Mouse (Mus musculus) layer of hippocampus, postnatal 36 days (tissue): ENCODE results near the gene Uqcr11. TPM values are rescaled to one million over a fixed set of nuclear protein-coding genes. Genes with fewer than 3 reads are reported as not detected.

Experiments
- DNase-seq, 2 experiments: peaks; one replicate each; pipeline ENCODE4 v3.0.0; 2022
- microRNA-seq, 2 experiments: library from miRNA; unstranded; fragments of <30 nt; microRNA quantifications; one replicate each; pipeline ENCODE4 v1.2.0; 2021
- total RNA-seq, 2 experiments: library from RNA; stranded (reverse); gene quantifications; 2 replicates each; pipeline ENCODE4 v1.2.3; 2021

The Uqcr11 gene
- total RNA-seq, 2 experiments from 2014 or later, result 443 to 467 TPM

GRCm38 (mm10) chr10:80376160-80376559 lies 30.5 kb downstream of the Uqcr11 start:
- DNase-seq, result peak; percentile 87

DNA sequence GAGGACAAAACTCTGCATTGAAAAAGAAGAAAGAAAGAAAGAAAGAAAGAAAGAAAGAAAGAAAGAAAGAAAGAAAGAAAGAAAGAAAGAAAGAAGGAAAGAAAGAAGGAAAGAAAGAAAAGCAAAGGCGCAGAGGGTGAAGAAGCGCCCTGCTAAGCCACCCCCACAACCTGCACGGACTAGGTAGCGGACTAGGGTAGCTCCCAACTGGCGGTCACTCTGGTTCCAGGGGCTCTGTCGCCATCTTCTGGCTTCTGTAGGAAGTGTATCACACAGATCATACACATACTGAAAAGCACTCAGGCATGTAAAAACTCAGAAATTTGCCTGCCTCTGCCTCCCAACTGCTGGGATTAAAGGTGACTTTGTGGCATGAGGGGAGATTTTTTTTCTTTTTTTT lies 32.6 kb downstream of the Uqcr11 start:
- peak; percentile 64 to 71 for DNase-seq

GRCm38 (mm10) chr10:80372706-80373105 lies 33.9 kb downstream of the Uqcr11 start:
- DNase-seq, result no peak

GRCm38 (mm10) chr10:80371983-80372382 lies 34.6 kb downstream of the Uqcr11 start:
- DNase-seq, result no peak

DNA sequence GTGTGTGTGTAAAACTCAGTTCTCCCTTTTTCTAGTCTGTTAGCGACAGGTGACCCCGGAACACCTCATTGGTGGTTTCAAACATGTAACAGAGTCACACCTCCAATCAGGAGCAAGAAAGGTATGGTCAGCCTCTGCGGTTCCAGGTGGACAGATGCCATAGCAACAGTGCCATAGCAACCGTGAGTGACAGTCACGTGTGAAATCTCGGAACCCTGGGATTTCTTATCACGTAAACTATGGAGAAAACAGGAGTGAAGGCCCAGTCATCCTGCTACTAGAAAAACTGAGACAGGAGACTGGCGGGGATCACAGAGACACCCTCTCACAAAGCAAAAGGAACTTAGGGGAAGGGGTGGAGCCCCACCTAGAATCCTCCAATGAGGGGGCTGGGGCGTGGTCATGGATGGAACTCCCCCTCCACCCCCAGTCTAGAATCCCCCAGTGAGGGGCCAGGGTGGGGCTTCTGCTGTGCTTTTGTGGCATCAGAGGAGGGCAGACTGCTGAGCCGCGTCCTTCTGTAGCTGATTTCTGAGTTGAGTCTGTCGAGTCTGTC lies 35.1 kb downstream of the Uqcr11 start:
- no peak for DNase-seq

DNA sequence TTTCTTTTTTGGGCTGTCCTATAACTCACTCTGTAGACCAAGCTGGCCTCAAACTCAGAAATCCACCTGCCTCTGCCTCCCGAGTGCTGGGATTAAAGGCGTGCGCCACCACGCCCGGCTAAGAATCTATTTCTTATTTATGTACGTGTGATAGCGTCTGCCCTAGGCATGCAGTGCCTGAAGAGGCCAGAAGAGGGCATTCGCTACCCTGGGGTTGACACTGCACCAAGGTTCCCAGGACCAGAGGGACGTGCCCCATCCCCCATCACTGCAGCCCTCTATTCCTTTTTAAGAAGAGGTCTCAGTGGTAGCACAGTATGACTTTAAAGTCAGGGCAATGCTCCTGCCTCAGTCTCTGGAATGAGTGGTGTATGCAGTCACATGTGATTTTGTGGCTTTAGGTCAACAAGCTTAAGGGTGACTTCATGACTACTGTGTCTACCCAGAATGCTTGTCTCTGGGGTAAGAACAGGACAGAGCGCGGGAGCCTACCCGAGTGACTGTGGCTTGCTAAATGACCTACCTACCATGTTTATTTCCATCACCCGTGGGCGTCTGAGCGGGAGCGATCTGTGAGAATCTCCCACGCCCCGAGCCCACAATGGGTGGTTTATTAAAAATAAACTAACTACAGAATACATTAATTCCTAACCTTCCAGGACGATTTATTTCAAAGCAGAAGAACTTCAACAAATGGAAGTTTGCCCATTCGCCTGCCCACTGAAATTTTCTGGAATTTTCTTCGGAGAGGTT lies 36.5 kb downstream of the Uqcr11 start:
- DNase-seq, result no peak

DNA sequence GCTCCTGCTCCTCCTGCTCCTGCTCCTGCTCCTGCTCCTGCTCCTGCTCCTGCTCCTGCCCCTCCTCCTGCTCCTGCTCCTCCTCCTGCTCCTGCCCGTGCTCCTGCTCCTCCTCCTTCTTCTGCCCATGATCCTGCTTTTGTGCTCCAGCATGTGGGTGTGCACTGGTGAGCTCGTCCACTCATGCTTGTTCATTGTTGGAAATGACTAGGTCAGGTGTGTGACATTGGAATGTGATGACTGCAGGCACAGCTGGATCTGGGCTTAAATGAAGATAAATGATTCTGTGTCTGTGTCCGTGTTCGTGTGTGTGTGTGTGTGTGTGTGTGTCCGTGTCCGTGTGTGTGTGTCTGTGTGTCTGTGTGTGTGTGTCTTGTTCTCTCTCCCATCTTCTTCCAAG lies 38.2 kb downstream of the Uqcr11 start:
- no peak for DNase-seq

- no peak for DNase-seq
Measured at GRCm38 (mm10) chr10:80367954-80368353, 38.7 kb downstream of the Uqcr11 start.

DNA sequence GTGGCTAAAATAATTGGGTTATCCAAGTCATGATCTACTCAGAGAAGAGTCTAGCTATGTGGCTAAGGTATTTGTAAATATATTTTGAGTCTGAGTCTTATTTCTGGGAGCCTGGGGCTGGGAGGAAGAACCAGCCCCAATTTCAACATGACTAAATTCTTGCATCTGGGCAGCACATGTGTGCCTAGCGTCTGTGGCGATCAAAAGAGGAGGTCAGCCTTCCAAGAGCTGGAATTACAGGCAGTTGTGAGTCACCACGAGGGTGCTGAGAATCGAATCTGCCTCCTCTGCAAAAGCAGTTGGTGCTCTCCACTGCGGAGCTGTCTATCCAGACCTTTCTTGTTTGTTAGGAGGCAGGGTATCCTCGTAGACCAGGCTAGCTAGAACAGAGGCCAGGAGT lies 40.9 kb downstream of the Uqcr11 start:
- DNase-seq, result no peak

GRCm38 (mm10) chr10:80363734-80364133 lies 42.9 kb downstream of the Uqcr11 start:
- no peak for DNase-seq

- no peak for DNase-seq
Measured at GRCm38 (mm10) chr10:80357994-80358639, 48.5 kb downstream of the Uqcr11 start.

DNA sequence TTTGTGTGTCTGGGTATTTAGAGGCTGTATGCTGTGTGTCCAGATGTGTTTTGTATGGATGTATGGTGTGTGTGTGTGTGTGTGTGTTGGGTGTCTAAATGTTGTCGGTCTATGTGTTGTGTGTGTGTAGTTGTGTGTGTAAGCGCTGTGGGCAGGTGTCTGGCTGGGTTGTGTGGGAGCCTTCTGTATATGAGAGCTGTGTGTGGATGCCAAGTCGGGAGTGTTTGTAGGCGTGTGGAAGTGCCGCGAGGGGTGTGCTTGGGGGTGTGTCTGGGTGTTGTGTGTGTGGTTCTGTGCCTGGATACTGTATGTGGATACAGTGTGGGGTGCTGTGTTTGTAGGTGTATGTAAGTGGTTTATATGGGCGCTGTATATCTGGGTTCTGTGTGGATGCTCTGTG lies 49.3 kb downstream of the Uqcr11 start:
- DNase-seq, result no peak

DNA sequence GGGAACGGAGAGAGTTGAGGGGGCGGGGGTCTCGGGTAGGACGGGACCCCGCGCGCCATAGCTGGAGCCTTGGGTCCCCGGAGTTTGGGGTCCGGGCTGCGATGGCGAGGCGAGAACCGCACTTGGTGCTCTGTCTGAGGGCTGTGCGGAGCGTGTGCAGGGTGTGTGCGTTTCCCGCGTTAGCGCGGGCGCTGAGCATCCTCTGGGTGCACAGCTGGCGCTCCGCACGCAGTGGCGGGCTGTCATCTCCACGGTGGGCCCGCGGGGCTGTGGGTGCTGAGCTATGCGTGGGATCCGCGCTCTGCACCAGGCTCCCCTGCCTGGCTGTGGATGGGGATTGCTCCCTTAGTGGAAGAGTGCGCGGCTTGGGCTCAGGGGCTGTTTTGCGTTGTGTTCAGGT lies 49.9 kb downstream of the Uqcr11 start:
- no peak for DNase-seq

DNA sequence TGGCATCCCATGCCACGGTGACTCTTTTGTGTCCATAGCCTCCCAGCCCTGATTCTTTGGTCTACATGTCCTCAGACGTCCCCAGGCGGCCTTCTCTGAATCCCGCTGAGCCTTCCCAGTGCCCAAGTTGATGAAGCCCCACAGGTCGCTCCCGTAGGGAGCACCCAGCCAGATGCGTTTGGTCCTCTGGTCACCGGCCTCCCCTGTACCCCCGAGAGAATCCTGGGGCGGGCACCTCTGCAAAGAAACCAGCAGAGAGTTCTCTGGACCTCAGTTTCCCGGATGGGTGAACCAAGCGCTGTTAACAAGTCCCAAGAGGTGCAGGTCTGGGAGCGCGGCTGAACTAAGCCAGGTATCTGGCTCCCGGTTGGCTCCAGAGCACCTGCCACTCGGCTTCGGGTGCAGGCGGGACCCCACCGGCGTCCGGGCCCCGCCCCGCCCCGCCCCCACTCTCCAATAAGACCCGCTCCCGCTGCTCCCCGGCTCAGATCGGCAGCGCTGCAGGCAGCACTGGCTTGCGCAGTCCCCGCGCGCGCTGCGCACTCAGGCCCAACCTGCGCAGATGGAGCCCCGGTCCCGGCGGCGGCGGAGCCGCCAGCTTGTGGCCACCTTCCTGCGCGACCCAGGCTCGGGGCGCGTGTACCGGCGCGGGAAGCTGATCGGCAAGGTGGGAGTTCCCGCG lies 50.5 kb downstream of the Uqcr11 start, which contains the start of gene Plk5:
TSS of gene Plk5 (plus strand) at position 459 of the 682 bp plus-strand sequence.
- peak in 1 of 2 experiments; percentile 29 for DNase-seq

- DNase-seq, result peak in 1 of 2 experiments; percentile 43
Measured at GRCm38 (mm10) chr10:80355431-80355830, 51.2 kb downstream of the Uqcr11 start.

Small RNA genes lying within 50 kb of the gene (microRNA-seq; reads per million reads assigned to microRNA genes)
- 0 reads per million in 2 experiments for gene Gm22721

Other genes with a start within 250 kb of the Uqcr11 start
- gene Cirbp, start 240.8 kb downstream of the Uqcr11 start, total RNA-seq, result 10 to 100 TPM; 58.5 to 63.4 TPM
- 1 to 10 TPM; 6.4 to 6.9 TPM for gene 1600002K03Rik, start 233.9 kb downstream of the Uqcr11 start, total RNA-seq
- 1 to 10 TPM; 9.0 to 9.6 TPM for gene Efna2, start 227.3 kb downstream of the Uqcr11 start, total RNA-seq
- gene Mum1, start 180.4 kb downstream of the Uqcr11 start, total RNA-seq, result 10 to 100 TPM; 35.6 to 39.6 TPM
- gene Ndufs7, start 157.7 kb downstream of the Uqcr11 start, total RNA-seq, result 100 to 1,000 TPM; 199 to 204 TPM
- 10 to 100 TPM; 37.7 to 39.1 TPM for gene Gamt, start 145.8 kb downstream of the Uqcr11 start, total RNA-seq
- 100 to 1,000 TPM in 1 of 2 experiments, 10 to 100 TPM in 1; 82.6 to 100 TPM for gene Dazap1, start 145.3 kb downstream of the Uqcr11 start, total RNA-seq
- 100 to 1,000 TPM; 755 to 823 TPM for gene Rps15, start 114.4 kb downstream of the Uqcr11 start, total RNA-seq
- gene Apc2, start 110.9 kb downstream of the Uqcr11 start, total RNA-seq, result 10 to 100 TPM; 98.3 to 98.4 TPM
- 10 to 100 TPM; 22.4 to 23.0 TPM for gene 2310011J03Rik, start 86.3 kb downstream of the Uqcr11 start, total RNA-seq
- 1 to 10 TPM; 2.2 to 2.6 TPM for gene Pcsk4, start 77.3 kb downstream of the Uqcr11 start, total RNA-seq
- gene Reep6, start 76.9 kb downstream of the Uqcr11 start, total RNA-seq, result 10 to 100 TPM in 1 of 2 experiments, 1 to 10 TPM in 1; 8.6 to 10.3 TPM
- gene Adamtsl5, start 58.4 kb downstream of the Uqcr11 start, total RNA-seq, result 1 to 10 TPM; 4.9 to 5.2 TPM
- gene Plk5, start 50.4 kb downstream of the Uqcr11 start, total RNA-seq, result 10 to 100 TPM; 23.2 to 23.4 TPM
- 10 to 100 TPM; 18.2 to 18.4 TPM for gene Mex3d, start 19.2 kb downstream of the Uqcr11 start, total RNA-seq
- gene Mbd3, start 7.3 kb downstream of the Uqcr11 start, total RNA-seq, result 100 to 1,000 TPM; 148 to 156 TPM
- gene Tcf3, start 26.8 kb upstream of the Uqcr11 start, total RNA-seq, result 10 to 100 TPM; 30.5 to 30.6 TPM
- gene Onecut3, start 88.0 kb upstream of the Uqcr11 start, total RNA-seq, result under 1 TPM in 1 of 2 experiments, not detected in 1; 0.08 TPM
- under 1 TPM; 0.25 to 0.35 TPM for gene Atp8b3, start 132.3 kb upstream of the Uqcr11 start, total RNA-seq
- 10 to 100 TPM; 43.9 to 49.3 TPM for gene Rexo1, start 154.7 kb upstream of the Uqcr11 start, total RNA-seq
- 10 to 100 TPM; 51.7 to 56.8 TPM for gene Klf16, start 170.5 kb upstream of the Uqcr11 start, total RNA-seq
- gene Abhd17a, start 183.5 kb upstream of the Uqcr11 start, total RNA-seq, result 100 to 1,000 TPM; 161 to 176 TPM
- 10 to 100 TPM; 41.8 to 44.9 TPM for gene Scamp4, start 196.0 kb upstream of the Uqcr11 start, total RNA-seq
- gene Adat3, start 196.1 kb upstream of the Uqcr11 start, total RNA-seq, result 1 to 10 TPM; 3.8 to 4.5 TPM
- 1 to 10 TPM; 2.6 to 3.1 TPM for gene Gm49322, start 199.2 kb upstream of the Uqcr11 start, total RNA-seq
- 100 to 1,000 TPM; 216 to 241 TPM for gene Csnk1g2, start 216.0 kb upstream of the Uqcr11 start, total RNA-seq